Comparison of ENCODE assay signal across 10 mouse cellular contexts in genomic region chr11:119042466-119043272, GRCm38 (mm10). TPM values are rescaled to one million over a fixed set of nuclear protein-coding genes. Genes with fewer than 3 reads are reported as not detected.
DNase-seq lines count a peak whose midpoint lies in the region; ATAC-seq lines count a peak whose summit lies in the region.
"Had no signal": no experiment of that assay in that cellular context is flagged by ENCODE, and none has a peak within 500 bp of the region (broad histone marks: within the 10 kb centered on the region; RNA-seq: fewer than 3 reads in every experiment).

No protein-coding gene starts in this region.

- H3K27ac ChIP-seq in lung, embryonic 15.5 days = no peak overlapping the region
- no peak overlapping the region for H3K27ac ChIP-seq in forebrain, embryonic 15.5 days (replicated peaks)

- H3K9ac ChIP-seq in lung, embryonic 15.5 days = no peak overlapping the region
- no peak overlapping the region for H3K9ac ChIP-seq in forebrain, embryonic 15.5 days (replicated peaks)

- H3K9me3 ChIP-seq in lung, embryonic 15.5 days = no peaks in the 10 kb centered on the region
- H3K9me3 ChIP-seq in forebrain, embryonic 15.5 days = no peaks in the 10 kb centered on the region
- H3K9me3 ChIP-seq: hindbrain, embryonic 13.5 days had no signal

- WGBS in lung, embryonic 15.5 days = 1% methylated on average over 52 of the region's 52 CpGs
- 1% methylated on average over 52 of the region's 52 CpGs for WGBS in forebrain, embryonic 15.5 days

- H3K4me1 ChIP-seq in lung, embryonic 15.5 days = peaks cover 67% of the 10 kb centered on the region
- H3K4me1 ChIP-seq in forebrain, embryonic 15.5 days = peaks cover 72% of the 10 kb centered on the region

- no peak for ATAC-seq in lung, embryonic 15.5 days (ENCODE audit: borderline replicate concordance, extremely low read depth, low FRiP score, low TSS enrichment)
- no peak for ATAC-seq in forebrain, embryonic 15.5 days (replicated peaks)

- peaks cover 82% of the 10 kb centered on the region for H3K27me3 ChIP-seq in lung, embryonic 15.5 days
- peaks cover 73% of the 10 kb centered on the region for H3K27me3 ChIP-seq in forebrain, embryonic 15.5 days

- peak; percentile 36 to 42 for DNase-seq in cerebellum, postnatal 10 days
- DNase-seq in cerebellum, adult 11-12 months = no peak
- DNase-seq in lung, postnatal 36 days = no peak
- DNase-seq in neural tube, embryonic 10.5 days (ENCODE audit: extremely low spot score, low spot score) = peak; percentile 66
- DNase-seq in layer of hippocampus, postnatal 25 days (ENCODE audit: extremely low spot score in 1 of 2, low spot score in 1 of 2) = no peak
- DNase-seq in urinary bladder, postnatal 4 days (ENCODE audit: low spot score in 2 of 2) = no peak

- H3K4me2 ChIP-seq in lung, embryonic 15.5 days = peak overlapping the region; percentile 99
- H3K4me2 ChIP-seq in forebrain, embryonic 15.5 days (replicated peaks) = no peak overlapping the region

- H3K36me3 ChIP-seq in lung, embryonic 15.5 days = peaks cover 9% of the 10 kb centered on the region
- H3K36me3 ChIP-seq in forebrain, embryonic 15.5 days = peaks cover 3% of the 10 kb centered on the region; the same call in 1 of the 2 replicates

- peak overlapping the region; percentile 17 for H3K4me3 ChIP-seq in lung, embryonic 15.5 days
- peak overlapping the region; percentile 58 for H3K4me3 ChIP-seq in forebrain, embryonic 15.5 days

RNA-seq across cellular contexts. Expression of gene Cbx8, which starts 1.9 kb away (rescaled TPM):
- 9.4 and 11.3 TPM in 2 replicates for polyA plus RNA-seq in lung, embryonic 15.5 days (2015; fragmentation: Nextera tagmentation; extraction: Ambion mirVana)
- polyA plus RNA-seq in forebrain, embryonic 15.5 days (2015; fragmentation: Nextera tagmentation; extraction: Ambion mirVana) = 13.8 and 14.1 TPM in 2 replicates
- 10 to 100 TPM; 13.8 to 16.7 TPM for total RNA-seq in layer of hippocampus, postnatal 25 days (2021)

RNA-seq across cellular contexts. Expression of gene Cbx2, which starts 19.9 kb away (rescaled TPM):
- polyA plus RNA-seq in lung, embryonic 15.5 days (2015; fragmentation: Nextera tagmentation; extraction: Ambion mirVana) = 36.7 and 38.3 TPM in 2 replicates
- polyA plus RNA-seq in forebrain, embryonic 15.5 days (2015; fragmentation: Nextera tagmentation; extraction: Ambion mirVana) = 30.4 and 31.8 TPM in 2 replicates
- 1 to 10 TPM; 4.0 to 4.4 TPM for total RNA-seq in layer of hippocampus, postnatal 25 days (2021)

RNA-seq across cellular contexts. Expression of gene Cbx4, which starts 43.4 kb away (rescaled TPM):
- polyA plus RNA-seq in lung, embryonic 15.5 days (2015; fragmentation: Nextera tagmentation; extraction: Ambion mirVana) = 13.3 and 14.1 TPM in 2 replicates
- 15.5 and 16.5 TPM in 2 replicates for polyA plus RNA-seq in forebrain, embryonic 15.5 days (2015; fragmentation: Nextera tagmentation; extraction: Ambion mirVana)
- 10 to 100 TPM; 62.1 to 67.7 TPM for total RNA-seq in layer of hippocampus, postnatal 25 days (2021)

RNA-seq across cellular contexts. Expression of gene Enpp7, which starts 54.7 kb away (rescaled TPM):
- polyA plus RNA-seq in lung, embryonic 15.5 days (2015; fragmentation: Nextera tagmentation; extraction: Ambion mirVana) = not detected in 2 replicates
- polyA plus RNA-seq in forebrain, embryonic 15.5 days (2015; fragmentation: Nextera tagmentation; extraction: Ambion mirVana) = not detected in 2 replicates
- not detected for total RNA-seq in layer of hippocampus, postnatal 25 days (2021)
- polyA plus RNA-seq: C2C12; hindbrain, embryonic 13.5 days had no signal

Comparison
In these comparisons a context has a peak if more than half of its experiments do, and no peak if none do; other contexts are left out.
1. DNase-seq: peak in cerebellum, postnatal 10 days (2 of 2) and neural tube, embryonic 10.5 days (single experiment); none in cerebellum, adult 11-12 months (single experiment), lung, postnatal 36 days (single experiment), layer of hippocampus, postnatal 25 days (0 of 2) and urinary bladder, postnatal 4 days (0 of 2).